Mouse (Mus musculus) embryonic facial prominence, embryonic 15.5 days (tissue): ENCODE data around the gene Otulin. TPM values are rescaled to one million over a fixed set of nuclear protein-coding genes. Genes with fewer than 3 reads are reported as not detected.

Source experiments
- ATAC-seq: fragments of 200-750 bp; cut with Nextera tagmentation; 2 replicates; pipeline ENCODE4 v1.8.0; 2017; ENCODE audit warnings: low read depth, moderate TSS enrichment; ENCODE audit not compliant: insufficient number of reproducible peaks, low FRiP score, low TSS enrichment
- H3K27ac ChIP-seq: fragments of 300-500 bp; sonication (generic); replicated peaks from 2 replicates; pipeline ENCODE4 v1.5.1; 2015; ENCODE audit warnings: mild to moderate bottlenecking, inconsistent platforms
- H3K27me3 ChIP-seq: fragments of 300-500 bp; sonication (generic); 2 replicates; pipeline ENCODE4 v1.6.1; 2015; ENCODE audit warnings: inconsistent platforms
- H3K36me3 ChIP-seq: fragments of 300-500 bp; sonication (generic); 2 replicates; pipeline ENCODE4 v1.6.1; 2015; ENCODE audit warnings: mild to moderate bottlenecking, inconsistent platforms
- H3K4me1 ChIP-seq: fragments of 300-500 bp; sonication (generic); 2 replicates; pipeline ENCODE4 v1.6.1; 2015; ENCODE audit warnings: inconsistent platforms
- H3K4me2 ChIP-seq: fragments of 300-500 bp; sonication (generic); replicated peaks from 2 replicates; pipeline ENCODE4 v1.6.1; 2015; ENCODE audit warnings: mild to moderate bottlenecking, inconsistent platforms
- H3K4me3 ChIP-seq: fragments of 300-500 bp; sonication (generic); replicated peaks from 2 replicates; pipeline ENCODE4 v1.5.1; 2015; ENCODE audit warnings: mild to moderate bottlenecking, inconsistent platforms
- H3K9ac ChIP-seq: fragments of 300-500 bp; sonication (generic); 2 replicates; pipeline ENCODE4 v1.6.1; 2015; ENCODE audit warnings: inconsistent platforms
- H3K9me3 ChIP-seq: fragments of 300-500 bp; sonication (generic); replicated peaks from 2 replicates; pipeline ENCODE4 v1.6.1; 2016; ENCODE audit warnings: inconsistent platforms
- WGBS: fragments of 180-500 bp; shearing (Covaris S2); methylation state at CpG from one replicate; pipeline ENCODE4 v1.1.7; 2015; 5-methylcytosine and 5-hydroxymethylcytosine counted together
- microRNA-seq: library from miRNA; unstranded; fragments of <30 nt; microRNA quantifications from one replicate; pipeline ENCODE4, GENCODE M21; 2016; ENCODE audit warnings: borderline number of aligned reads
- polyA plus RNA-seq: library from polyadenylated mRNA; unstranded; fragments of >200 nt; fragmentation: Nextera tagmentation; extraction: Ambion mirVana; gene quantifications from 2 replicates; pipeline ENCODE4 v1.2.1, GENCODE M21; 2015

Gene Otulin
- polyA plus RNA-seq, 1 experiment from 2014 or later: 29.7 TPM

GRCm38 (mm10) chr15:27497300-27497997 lies 133.0 kb downstream of the Otulin start:
- 63% methylated on average over 7 of the region's 7 CpGs for WGBS
- Histone ChIP-seq H3K4me1 (peaks cover 23% of the 10 kb centered on the region), H3K9ac (no peak overlapping the region), H3K36me3 (no peaks in the 10 kb centered on the region), H3K4me2 (no peak overlapping the region), H3K27ac (no peak overlapping the region), H3K4me3 (no peak overlapping the region), H3K27me3 (no peaks in the 10 kb centered on the region), H3K9me3 (no peaks in the 10 kb centered on the region)
- no peak for ATAC-seq

- Histone ChIP-seq H3K36me3 (no peaks in the 10 kb centered on the region), H3K4me2 (no peak overlapping the region), H3K9ac (no peak overlapping the region), H3K4me3 (no peak overlapping the region), H3K4me1 (peaks cover 23% of the 10 kb centered on the region), H3K27me3 (no peaks in the 10 kb centered on the region), H3K27ac (no peak overlapping the region), H3K9me3 (no peaks in the 10 kb centered on the region)
- ATAC-seq: no peak
- WGBS: 77% methylated on average over 11 of the region's 11 CpGs
These were observed 133.7 kb downstream of the Otulin start for GRCm38 (mm10) chr15:27496596-27497299.

GRCm38 (mm10) chr15:27495981-27496401 lies 134.5 kb downstream of the Otulin start:
- H3K27ac ChIP-seq: no peak overlapping the region
- H3K4me3 ChIP-seq: no peak overlapping the region
- H3K36me3 ChIP-seq: no peaks in the 10 kb centered on the region
- peaks cover 23% of the 10 kb centered on the region for H3K4me1 ChIP-seq
- WGBS: 67% methylated on average over 5 of the region's 5 CpGs
- no peak overlapping the region for H3K9ac ChIP-seq
- no peaks in the 10 kb centered on the region for H3K9me3 ChIP-seq
- ATAC-seq: no peak
- H3K4me2 ChIP-seq: no peak overlapping the region
- no peaks in the 10 kb centered on the region for H3K27me3 ChIP-seq

GRCm38 (mm10) chr15:27493516-27493915 lies 137.0 kb downstream of the Otulin start:
- peaks cover 37% of the 10 kb centered on the region for H3K4me1 ChIP-seq

GRCm38 (mm10) chr15:27492734-27493133 lies 137.8 kb downstream of the Otulin start:
- H3K36me3 ChIP-seq: no peaks in the 10 kb centered on the region
- no peak overlapping the region for H3K27ac ChIP-seq
- no peak overlapping the region for H3K4me3 ChIP-seq
- no peak for ATAC-seq
- 90% methylated on average over 1 of the region's 1 CpGs for WGBS
- H3K9me3 ChIP-seq: no peaks in the 10 kb centered on the region
- no peak overlapping the region for H3K9ac ChIP-seq
- no peak overlapping the region for H3K4me2 ChIP-seq
- no peaks in the 10 kb centered on the region for H3K27me3 ChIP-seq
- peaks cover 43% of the 10 kb centered on the region for H3K4me1 ChIP-seq

More at GRCm38 (mm10) chr15:27493516-27493915, 137.0 kb downstream of the Otulin start:
- Histone ChIP-seq H3K27me3 (no peaks in the 10 kb centered on the region), H3K9ac (no peak overlapping the region), H3K9me3 (no peaks in the 10 kb centered on the region), H3K4me3 (no peak overlapping the region), H3K36me3 (no peaks in the 10 kb centered on the region), H3K4me2 (no peak overlapping the region), H3K27ac (no peak overlapping the region)
- ATAC-seq: no peak
- 64% methylated on average over 10 of the region's 10 CpGs for WGBS

Small RNA genes within 50 kb of the gene (microRNA-seq; reads per million reads assigned to microRNA genes)
- gene Mir7117: not detected

Other genes with a start within 250 kb of the Otulin start
- 21.8 and 23.3 TPM in 2 replicates for gene Ank, start 164.0 kb downstream of the Otulin start, polyA plus RNA-seq
- 27.5 and 32.0 TPM in 2 replicates for gene Otulinl, start 50.9 kb upstream of the Otulin start, polyA plus RNA-seq